Mouse (Mus musculus) embryonic facial prominence, embryonic 14.5 days (tissue): ENCODE data around the gene Oosp1. TPM values are rescaled to one million over a fixed set of nuclear protein-coding genes. Genes with fewer than 3 reads are reported as not detected.

Experiments used
- ATAC-seq: fragments of 200-750 bp; cut with Nextera tagmentation; 2 replicates; pipeline ENCODE4 v1.8.0; 2017; ENCODE audit warnings: low read depth, moderate number of reproducible peaks, moderate TSS enrichment
- DNase-seq: peaks from one replicate; pipeline ENCODE4 v3.0.0-alpha.2; 2015; ENCODE audit warnings: low spot score
- H3K27ac ChIP-seq: fragments of 300-500 bp; sonication (generic); replicated peaks from 2 replicates; pipeline ENCODE4 v1.5.1; 2014; ENCODE audit warnings: low read depth, mild to moderate bottlenecking, low read length, moderate library complexity
- H3K27me3 ChIP-seq: fragments of 300-500 bp; sonication (generic); replicated peaks from 2 replicates; pipeline ENCODE4 v1.6.1; 2014; ENCODE audit warnings: low read length; ENCODE audit not compliant: control insufficient read depth, insufficient read depth
- H3K36me3 ChIP-seq: fragments of 300-500 bp; sonication (generic); 2 replicates; pipeline ENCODE4 v1.6.1; 2014; ENCODE audit warnings: low read length, mixed read lengths; ENCODE audit not compliant: control insufficient read depth, insufficient read depth
- H3K4me1 ChIP-seq: fragments of 300-500 bp; sonication (generic); 2 replicates; pipeline ENCODE4 v1.6.1; 2014; ENCODE audit warnings: antibody characterized with exemption, low read length; ENCODE audit not compliant: control insufficient read depth, insufficient read depth
- H3K4me2 ChIP-seq: fragments of 300-500 bp; sonication (generic); 2 replicates; pipeline ENCODE4 v1.6.1; 2014; ENCODE audit warnings: low read depth, mild to moderate bottlenecking, low read length, moderate library complexity, mixed read lengths
- H3K4me3 ChIP-seq: fragments of 300-500 bp; sonication (generic); 2 replicates; pipeline ENCODE4 v1.5.1; 2014; ENCODE audit warnings: low read depth, mild to moderate bottlenecking, low read length
- H3K9ac ChIP-seq: fragments of 300-500 bp; sonication (generic); 2 replicates; pipeline ENCODE4 v1.6.1; 2014; ENCODE audit warnings: low read depth, mild to moderate bottlenecking, low read length, moderate library complexity, mixed read lengths
- H3K9me3 ChIP-seq: fragments of 300-500 bp; sonication (generic); 2 replicates; pipeline ENCODE4 v1.6.1; 2016; ENCODE audit warnings: low read length; ENCODE audit not compliant: control insufficient read depth
- WGBS: fragments of 180-500 bp; shearing (Covaris S2); extraction: QIAGEN DNeasy Blood & Tissue Kit; methylation state at CpG from one replicate; pipeline ENCODE4 v1.1.7; 2014; 5-methylcytosine and 5-hydroxymethylcytosine counted together
- polyA plus RNA-seq: library from polyadenylated mRNA; unstranded; fragments of >200 nt; fragmentation: Nextera tagmentation; extraction: Ambion mirVana; gene quantifications from 2 replicates; pipeline ENCODE4 v1.2.1, GENCODE M21; 2014

Oosp1 gene
- polyA plus RNA-seq: not detected in 2 replicates

DNA sequence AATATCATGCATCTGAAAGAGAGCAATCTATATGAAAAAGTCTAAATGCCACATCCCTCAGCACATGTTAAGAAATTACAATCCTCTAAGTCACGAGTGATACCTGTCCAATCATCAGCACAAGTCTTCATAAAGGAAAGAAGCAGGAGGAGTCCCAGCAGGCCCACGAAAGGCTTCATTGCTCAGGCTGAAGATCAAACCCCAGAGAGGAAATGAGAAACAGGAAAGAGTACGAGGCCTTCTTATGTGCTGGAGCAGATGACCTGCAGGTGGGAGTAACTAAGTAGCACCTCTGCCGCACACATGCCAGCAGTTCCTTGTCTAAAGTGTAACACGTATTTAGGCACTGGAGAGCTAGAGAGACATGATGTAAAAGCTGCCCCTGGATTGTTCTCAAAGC lies at the start of gene Oosp1:
Gene Oosp1 (minus strand): TSS at position 312 of the 400 bp plus-strand sequence.
- H3K4me2 ChIP-seq: no peak within 1 kb of the TSS
- ATAC-seq (no peak), DNase-seq (no peak)
- no peak within 1 kb of the TSS for H3K27ac ChIP-seq
- no peaks in the 10 kb centered on the region for H3K36me3 ChIP-seq
- H3K27me3 ChIP-seq: no peaks in the 10 kb centered on the region
- no peaks in the 10 kb centered on the region for H3K4me1 ChIP-seq
- 51% methylated on average over 5 of the region's 5 CpGs for WGBS
- H3K9me3 ChIP-seq: no peaks in the 10 kb centered on the region
- H3K4me3 ChIP-seq: no peak within 1 kb of the TSS
- no peak within 1 kb of the TSS for H3K9ac ChIP-seq

DNA sequence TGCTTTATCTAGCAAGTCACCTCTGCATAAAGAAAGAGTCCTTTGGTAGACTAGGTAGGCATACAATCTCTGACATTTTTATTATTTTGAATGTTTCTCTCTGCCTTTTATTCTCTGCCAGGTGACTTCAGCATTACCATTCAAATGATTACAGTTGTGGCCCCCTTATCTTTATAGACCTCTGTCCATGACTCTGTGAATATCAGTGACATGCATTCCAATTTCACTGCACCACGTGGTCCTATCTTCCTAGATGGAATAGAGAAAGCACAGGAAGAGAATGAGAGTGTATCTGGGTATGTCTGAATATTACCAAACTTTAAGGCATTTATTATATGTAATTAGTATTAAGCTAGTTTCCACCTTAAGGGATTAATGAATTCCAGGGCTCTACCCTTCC lies 45.5 kb upstream of the Oosp1 start:
- Histone ChIP-seq H3K27ac (no peak overlapping the region), H3K4me3 (no peak overlapping the region), H3K9me3 (no peaks in the 10 kb centered on the region), H3K27me3 (no peaks in the 10 kb centered on the region), H3K36me3 (no peaks in the 10 kb centered on the region), H3K9ac (no peak overlapping the region), H3K4me1 (no peaks in the 10 kb centered on the region), H3K4me2 (no peak overlapping the region)
- WGBS: 53% methylated on average over 1 of the region's 1 CpGs
- no peak for DNase-seq
- no peak for ATAC-seq

DNA sequence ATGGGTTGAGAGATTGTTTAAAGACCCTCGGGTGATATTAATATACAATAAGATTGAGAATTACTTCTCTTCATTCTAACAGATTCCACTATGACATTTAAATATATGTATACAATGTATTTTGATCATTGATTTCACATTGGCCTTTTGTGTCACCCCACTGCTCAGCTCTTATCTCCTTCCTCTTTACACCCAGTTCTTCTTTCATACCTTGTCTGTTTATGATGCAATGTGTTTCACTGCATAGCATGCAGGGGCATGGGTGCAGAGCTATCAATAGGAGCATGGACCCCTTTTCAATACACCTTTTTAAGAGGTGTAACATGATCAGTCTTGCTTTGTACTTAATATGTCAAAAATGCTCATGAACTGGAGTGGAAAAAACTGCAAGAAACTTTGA lies 39.3 kb upstream of the Oosp1 start:
- ATAC-seq (no peak), DNase-seq (no peak)
- no peaks in the 10 kb centered on the region for H3K9me3 ChIP-seq
- H3K27ac ChIP-seq: no peak overlapping the region
- H3K36me3 ChIP-seq: no peaks in the 10 kb centered on the region
- H3K27me3 ChIP-seq: no peaks in the 10 kb centered on the region
- no peak overlapping the region for H3K4me3 ChIP-seq
- H3K4me1 ChIP-seq: no peaks in the 10 kb centered on the region
- 87% methylated on average over 1 of the region's 1 CpGs for WGBS
- no peak overlapping the region for H3K9ac ChIP-seq
- H3K4me2 ChIP-seq: no peak overlapping the region

DNA sequence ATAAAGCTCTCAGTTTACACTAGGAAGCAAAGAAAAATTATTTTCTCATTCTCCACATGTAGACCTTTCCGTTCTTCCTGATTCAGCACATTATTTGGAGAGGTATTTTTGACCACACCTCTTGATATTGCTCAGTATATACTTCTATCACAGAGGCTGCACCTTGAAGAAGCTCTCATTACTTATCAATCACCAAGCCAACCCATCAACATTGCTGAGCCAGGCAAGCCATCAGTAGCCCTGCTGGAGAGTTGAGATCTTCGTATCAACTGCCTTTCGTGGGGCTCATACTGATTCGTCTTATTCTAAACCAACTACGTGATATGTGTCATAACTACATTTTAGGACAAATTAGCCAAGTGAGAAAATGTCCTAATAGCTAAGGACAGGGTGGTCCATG lies 36.4 kb upstream of the Oosp1 start:
- H3K36me3 ChIP-seq: no peaks in the 10 kb centered on the region
- H3K27me3 ChIP-seq: no peaks in the 10 kb centered on the region
- no peak overlapping the region for H3K9ac ChIP-seq
- no peak overlapping the region for H3K27ac ChIP-seq
- DNase-seq: no peak
- ATAC-seq: no peak
- H3K4me2 ChIP-seq: no peak overlapping the region
- WGBS: 88% methylated on average over 5 of the region's 5 CpGs
- no peaks in the 10 kb centered on the region for H3K9me3 ChIP-seq
- no peaks in the 10 kb centered on the region for H3K4me1 ChIP-seq
- H3K4me3 ChIP-seq: no peak overlapping the region

DNA sequence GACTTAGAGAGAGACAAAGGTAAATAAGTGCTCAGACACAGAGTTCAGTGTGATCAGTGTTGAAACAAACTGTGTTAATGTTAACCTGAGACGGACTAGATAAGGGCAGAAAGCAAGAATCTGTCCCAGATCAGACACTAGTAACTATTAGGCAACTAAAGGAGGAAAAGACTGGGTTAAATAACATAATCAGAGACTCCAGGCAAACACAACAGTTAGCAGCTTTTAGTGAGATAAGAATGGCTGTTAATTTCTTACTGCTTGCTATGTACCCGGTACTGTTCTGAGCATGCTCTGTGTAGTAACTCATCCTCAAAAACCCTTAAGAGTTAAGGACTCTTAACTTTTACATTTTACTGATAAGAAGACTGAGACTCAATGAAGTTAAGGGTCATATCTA lies 35.0 kb upstream of the Oosp1 start:
- Histone ChIP-seq H3K4me3 (no peak overlapping the region), H3K27ac (no peak overlapping the region), H3K9ac (no peak overlapping the region), H3K4me1 (no peaks in the 10 kb centered on the region), H3K9me3 (no peaks in the 10 kb centered on the region), H3K36me3 (no peaks in the 10 kb centered on the region), H3K4me2 (no peak overlapping the region), H3K27me3 (no peaks in the 10 kb centered on the region)
- DNase-seq (no peak), ATAC-seq (no peak)
- WGBS: 81% methylated on average over 2 of the region's 2 CpGs

DNA sequence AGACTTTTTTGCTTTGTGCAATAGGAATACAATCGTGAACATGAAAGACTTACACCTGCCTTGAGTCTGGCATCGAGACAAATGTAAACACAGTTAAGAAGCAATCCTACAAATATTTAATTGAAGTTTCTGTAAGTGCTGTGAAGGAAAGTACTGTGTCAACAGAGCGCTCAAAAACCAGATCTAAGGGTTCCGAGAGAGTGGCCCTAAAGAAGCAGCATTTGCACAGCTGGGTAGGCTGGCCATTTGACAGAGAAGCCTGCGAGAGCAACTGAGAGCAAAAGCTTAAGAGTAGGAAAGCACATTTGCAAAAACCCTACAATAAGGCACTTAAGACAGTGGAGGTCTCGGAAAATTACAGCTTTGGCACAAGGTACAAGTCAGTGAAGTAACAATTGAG lies 33.3 kb upstream of the Oosp1 start:
- H3K27ac ChIP-seq: no peak overlapping the region
- 72% methylated on average over 6 of the region's 6 CpGs for WGBS
- DNase-seq (no peak), ATAC-seq (no peak)
- H3K4me3 ChIP-seq: no peak overlapping the region
- no peaks in the 10 kb centered on the region for H3K27me3 ChIP-seq
- no peaks in the 10 kb centered on the region for H3K4me1 ChIP-seq
- H3K9ac ChIP-seq: no peak overlapping the region
- H3K9me3 ChIP-seq: no peaks in the 10 kb centered on the region
- no peaks in the 10 kb centered on the region for H3K36me3 ChIP-seq
- H3K4me2 ChIP-seq: no peak overlapping the region

DNA sequence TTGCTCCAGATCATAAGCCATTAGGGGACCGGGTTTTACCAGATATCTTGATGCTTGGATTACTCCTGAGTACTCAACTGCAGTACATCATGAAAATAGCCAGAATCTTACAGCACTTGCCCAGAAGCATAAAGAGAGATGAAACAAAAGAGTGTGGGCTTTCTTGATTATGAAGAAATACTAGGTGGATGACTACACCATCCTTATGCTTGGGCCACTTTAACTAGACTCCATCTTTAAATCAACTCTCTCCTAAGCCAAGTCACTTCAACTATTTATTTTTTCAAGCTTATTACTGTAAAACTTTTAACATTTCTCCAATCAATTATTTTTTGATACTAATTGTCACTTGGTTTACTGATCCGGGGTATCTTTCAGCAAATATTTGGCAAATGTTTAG lies 32.9 kb upstream of the Oosp1 start:
- Histone ChIP-seq H3K4me2 (no peak overlapping the region), H3K9ac (no peak overlapping the region), H3K27me3 (no peaks in the 10 kb centered on the region), H3K4me3 (no peak overlapping the region), H3K36me3 (no peaks in the 10 kb centered on the region), H3K27ac (no peak overlapping the region), H3K4me1 (no peaks in the 10 kb centered on the region), H3K9me3 (no peaks in the 10 kb centered on the region)
- ATAC-seq: no peak
- 85% methylated on average over 2 of the region's 2 CpGs for WGBS
- DNase-seq: no peak

DNA sequence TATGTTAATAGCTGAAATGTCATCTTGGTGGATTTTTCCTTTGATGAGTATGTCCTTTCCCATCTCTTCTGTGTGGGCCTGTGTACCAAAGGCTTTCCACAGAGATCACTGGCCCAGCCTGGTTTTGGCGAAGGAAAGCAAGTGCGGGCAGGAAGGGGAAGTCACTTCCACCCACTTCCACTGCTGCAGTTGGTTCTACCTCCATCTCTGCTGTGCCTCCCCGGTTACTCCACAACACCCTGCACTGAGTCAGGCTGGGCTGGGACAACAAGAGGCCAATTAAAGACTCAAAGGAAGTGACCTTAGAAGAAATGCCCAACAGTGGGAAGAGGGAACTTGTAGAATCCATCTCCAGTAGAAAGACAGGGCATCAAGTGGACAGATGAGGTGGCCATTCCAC lies 29.1 kb upstream of the Oosp1 start:
- no peaks in the 10 kb centered on the region for H3K36me3 ChIP-seq
- H3K4me1 ChIP-seq: no peaks in the 10 kb centered on the region
- no peak overlapping the region for H3K27ac ChIP-seq
- H3K9ac ChIP-seq: no peak overlapping the region
- H3K4me2 ChIP-seq: no peak overlapping the region
- WGBS: 86% methylated on average over 3 of the region's 3 CpGs
- no peaks in the 10 kb centered on the region for H3K9me3 ChIP-seq
- H3K27me3 ChIP-seq: no peaks in the 10 kb centered on the region
- H3K4me3 ChIP-seq: no peak overlapping the region
- DNase-seq (no peak), ATAC-seq (no peak)

DNA sequence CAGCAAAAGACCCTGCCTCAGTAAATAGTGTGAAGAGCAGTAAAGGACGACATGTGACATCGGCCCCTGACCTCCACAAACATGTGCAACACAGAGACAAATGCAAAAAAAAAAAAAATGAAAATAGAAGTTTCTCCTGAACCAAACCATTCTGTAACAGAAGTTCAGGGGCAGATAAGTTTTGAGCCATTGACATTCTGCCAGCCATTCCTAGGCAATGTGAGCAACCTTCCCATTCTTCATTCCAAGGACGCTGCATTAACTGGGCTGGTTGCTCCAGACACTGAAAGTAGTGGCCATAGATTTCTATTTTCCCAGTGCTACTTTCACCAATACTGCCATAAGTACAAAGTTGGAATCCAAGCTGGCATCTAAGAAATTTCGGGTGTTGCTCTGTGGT lies 21.5 kb upstream of the Oosp1 start:
- no peak overlapping the region for H3K9ac ChIP-seq
- no peak overlapping the region for H3K4me2 ChIP-seq
- 77% methylated on average over 4 of the region's 4 CpGs for WGBS
- no peaks in the 10 kb centered on the region for H3K36me3 ChIP-seq
- DNase-seq (no peak), ATAC-seq (no peak)
- no peaks in the 10 kb centered on the region for H3K27me3 ChIP-seq
- H3K27ac ChIP-seq: no peak overlapping the region
- H3K9me3 ChIP-seq: no peaks in the 10 kb centered on the region
- H3K4me3 ChIP-seq: no peak overlapping the region
- no peaks in the 10 kb centered on the region for H3K4me1 ChIP-seq
